Mouse (Mus musculus): ENCODE measurements at regions not wholly inside any gene's neighbourhood (a gene's known extent, or its start where the extent isn't known, plus 50 kb on each side); places are given as distances from the start of the nearest gene placed in this dataset.

DNA sequence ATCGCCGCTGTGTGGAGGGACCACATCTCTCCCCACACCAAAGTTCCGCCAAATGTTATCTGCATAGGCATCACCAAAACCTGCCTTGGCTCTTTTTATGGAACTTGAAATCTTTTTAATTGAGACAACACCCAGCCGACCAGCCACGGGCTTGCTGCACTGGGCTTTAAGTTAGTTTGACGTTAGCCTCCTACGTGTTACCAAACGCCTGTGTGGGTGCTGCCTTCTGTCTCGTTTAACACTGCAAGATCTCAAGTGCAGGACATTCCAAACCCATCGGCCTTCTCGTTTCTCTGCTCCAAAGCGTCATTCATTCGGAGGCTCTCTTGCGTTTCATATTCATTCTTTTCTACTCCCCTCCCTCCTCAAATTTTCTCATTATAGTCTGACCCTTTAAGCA lies 100.0 kb upstream of the Nckap5 start:
- CTCF ChIA-PET = interaction anchor here in 2 of 4 experiments (1.1 to 1.4 kb wide), 3 partner anchors 23 to 318 kb away, joined by 3 to 6 read pairs (median 4); no protein-coding TSS in a partner anchor

DNA sequence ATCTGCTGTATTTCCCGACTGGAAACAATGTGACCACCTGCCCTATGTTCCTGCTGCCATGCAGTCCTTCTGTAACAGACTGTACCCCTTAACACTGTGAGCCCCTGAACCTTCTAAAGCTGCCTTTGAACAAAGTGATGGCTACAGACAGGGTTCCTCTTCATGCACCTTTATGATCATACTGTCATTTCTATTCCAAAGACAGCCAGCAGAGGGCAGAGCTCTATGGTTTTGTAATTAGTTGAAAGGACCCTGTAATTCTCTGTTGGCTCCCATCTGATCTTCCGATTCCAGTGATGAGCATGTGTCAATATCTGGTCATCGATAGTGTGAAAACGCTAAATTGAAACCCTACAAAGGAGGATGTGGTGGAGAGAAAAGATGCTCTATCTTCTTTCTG lies 99.1 kb upstream of the Nckap5 start:
- ChIA-PET POLR2A (no interaction called here), CTCF (interaction anchor here in 2 of 4 experiments (0.9 to 1.1 kb wide), 5 partner anchors 11 to 437 kb away, joined by 3 to 4 read pairs (median 3); no protein-coding TSS in a partner anchor)

More for the DNA sequence above, 100.0 kb upstream of the Nckap5 start:
- POLR2A ChIA-PET = no interaction called here

DNA sequence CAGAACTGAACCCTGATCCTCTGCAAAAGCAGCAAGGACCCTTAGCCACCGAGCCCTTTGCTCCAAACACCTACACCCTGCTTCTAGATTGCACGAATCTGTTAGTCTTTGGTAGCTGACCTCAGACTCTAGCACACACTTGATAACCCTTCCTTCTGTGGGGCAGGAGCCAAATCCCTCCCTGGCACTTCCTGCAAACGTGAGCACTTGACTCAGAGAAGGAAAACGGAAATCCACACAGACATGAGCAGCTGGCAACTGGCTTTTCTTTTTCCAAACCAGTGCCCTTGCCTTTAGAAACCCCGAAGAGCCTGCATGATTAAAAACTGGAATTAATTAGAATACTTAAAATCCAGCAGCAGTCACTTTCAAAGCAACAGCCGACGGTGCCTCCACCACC lies 97.6 kb upstream of the Nckap5 start:
- CTCF ChIA-PET = no interaction called here
- POLR2A ChIA-PET = no interaction called here

DNA sequence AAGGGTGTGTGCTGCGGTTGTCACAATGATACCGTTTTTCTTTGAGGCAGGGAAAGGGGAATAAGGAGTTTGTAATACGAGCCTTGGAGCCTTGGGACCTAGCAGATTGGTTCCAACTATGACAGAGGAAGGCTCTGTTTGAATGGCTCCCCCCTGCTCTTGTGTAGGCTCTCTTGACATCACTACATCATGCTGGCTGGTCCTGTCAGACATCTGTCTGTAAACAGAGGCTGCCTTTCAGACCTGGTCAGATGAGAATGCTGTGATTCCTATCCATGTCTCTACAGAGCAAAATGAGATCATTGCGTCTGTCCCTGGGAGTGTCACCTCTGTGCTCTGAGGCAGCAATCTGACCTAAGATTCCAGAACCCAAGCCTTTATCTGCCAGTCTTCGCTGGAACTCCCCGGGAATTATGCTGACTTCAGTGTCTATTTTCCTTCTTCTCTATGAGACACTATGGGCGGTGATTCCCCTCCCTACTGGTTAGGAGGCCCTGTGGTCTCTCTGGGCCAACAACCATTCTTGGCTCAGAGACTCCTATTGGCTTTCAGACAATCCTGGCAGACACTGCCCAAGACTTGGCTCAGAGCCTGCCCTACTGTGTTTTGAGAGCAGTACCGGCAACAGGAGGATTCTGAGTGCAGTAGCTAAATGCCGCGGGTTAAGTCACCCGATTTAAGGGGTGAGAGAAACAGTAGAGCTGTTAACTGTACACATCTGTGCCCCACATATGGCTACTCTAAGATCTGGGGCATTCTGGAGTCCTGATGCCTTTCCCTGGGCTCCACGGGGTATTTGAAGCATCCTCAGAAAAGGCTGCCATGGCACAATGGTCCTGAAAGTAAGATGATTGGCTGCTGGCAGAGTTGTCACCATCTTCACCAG lies 94.8 kb upstream of the Nckap5 start:
- ChIA-PET CTCF (no interaction called here), POLR2A (interaction anchor here in 1 of 4 experiments (1.2 kb wide), 1 partner anchor 869 kb away, joined by 3 read pairs; no protein-coding TSS in a partner anchor)

DNA sequence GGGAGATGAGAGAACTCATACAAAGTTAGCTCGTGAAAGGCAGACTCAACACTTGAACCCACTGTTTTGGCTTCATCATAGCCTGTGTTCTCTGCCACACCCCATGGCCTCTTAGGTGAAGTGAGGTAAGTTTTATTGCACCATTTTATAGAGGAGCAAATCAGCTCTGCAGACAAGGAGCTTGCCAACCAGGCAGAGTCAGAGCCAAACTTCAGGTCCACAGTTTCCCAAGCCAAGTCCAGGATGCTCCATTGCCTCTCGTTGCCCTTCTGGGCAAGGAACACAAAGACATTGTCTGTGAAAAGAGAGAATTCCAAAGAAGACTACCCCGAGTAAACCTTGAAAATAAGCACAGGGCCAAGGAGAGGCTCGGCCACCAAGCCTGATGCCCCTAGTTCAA lies 93.4 kb upstream of the Nckap5 start:
- ChIA-PET CTCF (interaction anchor here in 3 of 4 experiments (0.8 to 2.0 kb wide), 3 partner anchors 8 to 9 kb away, joined by 3 to 6 read pairs (median 4); no protein-coding TSS in a partner anchor), POLR2A (interaction anchor here in 1 of 4 experiments (0.6 kb wide), 1 partner anchor 1202 kb away, joined by 3 read pairs; no protein-coding TSS in a partner anchor)

DNA sequence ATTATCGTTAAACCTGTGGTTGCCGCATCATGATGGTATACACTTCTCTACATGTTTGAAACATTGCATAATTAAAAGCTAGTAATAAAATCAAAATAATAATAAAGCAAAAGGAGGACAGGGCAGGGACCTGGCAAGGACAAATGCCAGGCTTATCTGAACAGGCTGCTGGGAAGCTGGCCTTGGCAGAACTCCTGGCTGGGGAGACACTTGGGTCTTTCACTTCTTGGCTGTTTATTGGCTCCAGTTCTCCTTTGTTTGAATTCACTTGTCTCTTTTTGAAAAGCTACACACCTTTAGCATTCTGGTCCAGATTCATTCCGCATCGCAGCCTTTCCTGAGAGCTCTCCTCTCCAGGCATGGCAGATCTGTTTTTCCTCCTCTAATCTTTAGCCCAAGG lies 91.6 kb upstream of the Nckap5 start:
- CTCF ChIA-PET = interaction anchor here in 2 of 4 experiments (1.0 to 2.0 kb wide), 2 partner anchors 9 to 10 kb away, joined by 5 to 6 read pairs; no protein-coding TSS in a partner anchor
- POLR2A ChIA-PET = interaction anchor here in 1 of 4 experiments (1.7 kb wide), 1 partner anchor 10 kb away, joined by 3 read pairs; no protein-coding TSS in a partner anchor

DNA sequence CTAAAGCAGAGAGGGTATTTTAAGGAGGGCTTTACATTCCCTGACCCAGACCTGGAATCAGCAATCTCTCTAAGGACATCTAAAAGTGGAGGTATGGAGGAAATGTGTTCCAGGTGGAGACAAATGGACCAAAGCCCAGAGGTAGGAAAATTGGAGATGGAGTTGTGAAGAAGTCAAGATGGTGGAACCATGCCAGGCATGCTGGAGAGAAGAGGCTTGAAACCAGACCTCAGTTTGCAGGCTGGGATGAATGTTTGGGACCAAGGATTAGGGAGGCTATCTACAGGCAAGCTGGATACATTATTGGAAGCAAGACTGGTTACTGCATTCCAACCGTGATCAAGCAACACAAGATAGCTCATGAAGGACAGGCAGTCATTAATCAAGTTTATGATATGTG lies 88.3 kb upstream of the Nckap5 start:
- POLR2A ChIA-PET = no interaction called here
- CTCF ChIA-PET = interaction anchor here in 1 of 4 experiments (1.0 kb wide), 1 partner anchor 11 kb away, joined by 3 read pairs; no protein-coding TSS in a partner anchor

DNA sequence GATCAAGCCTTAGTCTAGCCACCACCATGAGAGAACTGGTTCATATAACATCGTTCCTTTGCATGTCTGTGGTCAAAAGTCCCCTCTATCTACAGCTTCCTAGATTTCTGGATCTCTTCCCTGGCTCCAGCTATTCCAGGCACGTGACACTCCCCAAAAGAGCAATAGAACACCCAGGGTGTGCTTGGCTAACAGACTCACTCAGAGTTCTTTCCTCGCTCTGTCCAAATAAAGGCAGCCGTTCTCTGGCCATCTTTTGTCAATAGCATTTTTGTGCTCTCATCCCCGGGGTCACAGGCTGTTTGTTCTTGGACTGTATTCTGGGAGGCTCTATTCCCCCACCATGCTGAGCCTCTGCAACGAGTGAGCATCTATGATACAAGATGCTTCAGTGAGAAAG lies 87.3 kb upstream of the Nckap5 start:
- ChIA-PET CTCF (interaction anchor here in 2 of 4 experiments (0.7 to 1.0 kb wide), 2 partner anchors 12 to 14 kb away, joined by 3 read pairs; no protein-coding TSS in a partner anchor), POLR2A (no interaction called here)

DNA sequence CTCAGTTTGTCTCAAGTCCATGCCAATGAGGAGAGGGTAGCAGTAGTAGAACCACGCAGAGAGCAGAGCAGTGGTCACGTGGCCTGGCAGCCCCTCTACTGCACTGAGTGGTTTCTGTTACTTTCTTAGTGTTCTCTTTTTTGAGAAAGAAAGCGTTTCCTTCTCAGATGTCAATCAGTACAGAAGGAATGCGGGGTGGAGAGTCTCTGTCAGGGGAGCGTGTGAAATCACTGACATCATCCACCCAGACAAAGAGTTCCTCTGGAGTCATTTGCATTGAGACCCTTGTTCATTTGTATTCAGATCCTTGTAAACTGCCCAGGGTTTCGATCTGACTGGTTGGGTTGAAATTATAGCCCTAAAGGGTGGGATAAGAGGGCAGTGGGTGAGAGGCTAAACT lies 85.8 kb upstream of the Nckap5 start:
- POLR2A ChIA-PET = no interaction called here
- CTCF ChIA-PET = no interaction called here

DNA sequence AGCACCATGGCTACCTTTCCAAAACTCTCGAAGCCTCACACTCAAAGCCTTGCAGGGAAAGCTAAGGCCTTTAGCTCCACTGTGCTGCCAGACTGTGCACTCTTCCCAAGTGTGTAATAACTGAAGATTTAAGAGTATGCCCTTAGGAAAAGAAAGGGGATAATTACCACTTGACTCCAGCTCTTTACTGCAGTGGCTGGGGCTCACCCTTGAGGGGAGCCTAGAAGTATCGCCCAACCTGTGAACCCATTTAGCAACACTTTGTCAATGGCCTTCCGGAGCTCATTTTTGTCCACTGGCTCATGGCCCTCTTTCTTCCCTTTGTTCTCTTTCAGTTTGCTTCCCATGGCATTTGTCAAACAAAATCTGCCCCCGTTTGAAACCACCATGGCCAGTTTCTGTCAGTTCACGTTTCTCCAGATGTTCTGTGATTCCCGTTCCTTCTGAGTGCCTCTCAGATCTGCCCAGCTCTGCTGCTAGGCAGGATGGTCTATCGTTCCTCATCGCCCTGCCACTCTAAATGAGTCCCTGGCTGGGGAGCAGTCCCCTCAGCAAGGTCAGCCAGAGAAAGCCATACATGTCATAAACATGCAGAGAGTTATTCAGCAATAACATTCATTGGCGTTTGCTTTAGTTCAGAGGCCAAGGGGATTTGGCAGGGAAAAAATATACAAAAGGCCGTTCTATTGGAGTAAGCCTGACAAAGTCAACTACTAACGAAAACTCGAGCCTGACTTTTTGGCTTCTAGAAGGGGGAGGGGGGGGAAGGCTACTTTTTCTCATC lies 80.9 kb upstream of the Nckap5 start:
- CTCF ChIA-PET = interaction anchor here in 1 of 4 experiments (1.0 kb wide), 1 partner anchor 20 kb away, joined by 3 read pairs; no protein-coding TSS in a partner anchor

DNA sequence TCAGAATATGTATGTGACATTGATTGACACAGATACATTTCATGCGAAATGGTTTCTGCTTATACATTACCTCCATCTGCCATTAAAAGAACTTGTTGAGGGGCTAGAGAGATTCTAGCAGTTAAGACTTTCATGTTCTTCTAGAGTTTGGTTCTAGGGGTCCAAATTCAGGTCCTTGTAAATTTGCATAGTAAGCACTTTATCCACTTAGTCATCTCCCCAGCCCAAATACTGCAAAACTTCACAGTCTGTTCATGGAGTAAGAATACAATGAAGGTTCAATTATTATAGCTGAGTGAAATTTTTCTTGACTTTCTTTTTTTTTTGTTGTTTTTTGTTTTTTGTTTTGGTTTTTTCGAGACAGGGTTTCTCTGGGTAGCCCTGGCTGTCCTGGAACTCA lies 76.8 kb upstream of the Nckap5 start:
- POLR2A ChIA-PET = no interaction called here
- CTCF ChIA-PET = interaction anchor here in 1 of 4 experiments (0.6 kb wide), 1 partner anchor 24 kb away, joined by 3 read pairs; no protein-coding TSS in a partner anchor

More for the DNA sequence above, 80.9 kb upstream of the Nckap5 start:
- POLR2A ChIA-PET = no interaction called here

DNA sequence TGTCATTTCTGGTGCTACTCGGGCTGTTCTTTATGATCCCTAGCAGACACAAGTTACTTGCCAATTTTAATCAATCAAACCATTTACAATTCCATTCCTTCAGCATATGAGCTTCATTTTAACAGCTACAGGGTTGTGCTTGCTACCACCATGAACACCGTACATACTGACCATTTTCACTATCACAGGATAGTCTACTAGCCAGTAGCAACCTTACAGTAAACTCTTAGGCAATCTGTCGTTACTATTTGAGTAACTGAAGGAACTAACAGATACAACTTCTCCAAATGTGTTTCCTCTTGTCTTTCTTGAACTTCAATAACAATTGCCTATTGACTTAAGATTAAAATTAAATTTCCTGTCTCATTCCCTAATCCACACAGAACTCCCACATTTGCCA lies 67.9 kb upstream of the Nckap5 start:
- POLR2A ChIA-PET = no interaction called here
- CTCF ChIA-PET = no interaction called here

DNA sequence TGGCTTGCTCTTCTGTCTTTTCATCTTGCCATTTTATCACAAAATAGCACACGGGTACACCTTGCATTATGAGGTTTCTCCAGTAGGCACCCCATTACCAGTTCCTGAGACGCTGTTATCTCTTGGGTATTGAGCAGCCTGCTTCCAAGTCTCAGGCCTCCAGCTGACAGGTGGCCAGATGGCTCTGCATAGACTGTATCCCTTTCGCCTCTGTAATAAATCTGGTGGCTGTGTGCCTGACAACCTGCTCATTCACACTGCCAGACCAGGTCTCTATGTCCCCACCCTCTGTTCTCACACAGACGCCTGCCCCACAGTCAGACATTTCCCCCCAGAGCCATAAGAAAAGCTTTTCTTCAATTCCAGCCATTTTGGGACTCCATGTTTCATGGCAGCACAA lies 66.3 kb upstream of the Nckap5 start:
- ChIA-PET POLR2A (interaction anchor here in 1 of 4 experiments (0.6 kb wide), 1 partner anchor 565 kb away, joined by 7 read pairs; no protein-coding TSS in a partner anchor), CTCF (interaction anchor here in 1 of 4 experiments (0.5 kb wide), 1 partner anchor 33 kb away, joined by 3 read pairs; no protein-coding TSS in a partner anchor)

DNA sequence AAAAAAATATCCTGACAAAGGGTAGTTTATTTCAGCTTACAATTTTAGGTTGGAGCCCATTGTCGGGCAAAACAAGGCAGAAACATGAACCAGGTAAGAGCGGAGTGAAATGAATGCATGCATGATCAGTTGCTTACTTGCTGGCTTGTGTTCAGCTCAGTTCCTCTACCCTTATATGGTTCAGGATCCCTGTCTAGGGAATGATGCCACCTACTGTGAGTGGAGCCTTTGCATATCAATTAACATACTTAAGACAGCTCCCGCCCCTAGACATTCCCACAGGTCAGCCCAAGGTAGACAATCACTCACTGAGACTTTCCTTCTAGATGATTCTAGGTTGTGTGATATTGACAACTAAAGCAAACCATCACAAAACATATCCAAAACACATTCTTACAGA lies 50.2 kb upstream of the Nckap5 start:
- CTCF ChIA-PET = no interaction called here

More for the DNA sequence above, 50.2 kb upstream of the Nckap5 start:
- POLR2A ChIA-PET = no interaction called here
